Mouse (Mus musculus) spleen, embryonic (tissue): ENCODE data around the gene Vnn3.

Source experiments
- CTCF ChIA-PET: fragments of 350-600 bp; sonication (Branson Sonifier 250); formaldehyde crosslinking; loops from one replicate; lab custom pipeline; 2022; lab: Charles Lee

The Vnn3 gene

GRCm38 (mm10) chr10:23851228-23851912 is at the start of gene Vnn3:
TSS of gene Vnn3 (plus strand) at chr10:23851462.
- CTCF ChIA-PET: no interaction called here

- CTCF ChIA-PET: no interaction called here
Measured at GRCm38 (mm10) chr10:23802911-23803310, 48.4 kb upstream of the Vnn3 start.

GRCm38 (mm10) chr10:23804665-23805064 is 46.6 kb upstream of the Vnn3 start:
- CTCF ChIA-PET: no interaction called here

GRCm38 (mm10) chr10:23806201-23806600 is 45.1 kb upstream of the Vnn3 start:
- CTCF ChIA-PET: no interaction called here

- CTCF ChIA-PET: interaction anchor here (0.6 to 0.7 kb wide), 2 partner anchors 521 to 1214 kb away, joined by 3 to 5 read pairs; no protein-coding TSS in a partner anchor
Measured at GRCm38 (mm10) chr10:23811635-23812437, 39.4 kb upstream of the Vnn3 start.

- CTCF ChIA-PET: interaction anchor here (0.6 to 0.7 kb wide), 3 partner anchors 320 to 1472 kb away, joined by 5 to 10 read pairs (median 6); no protein-coding TSS in a partner anchor
Measured at GRCm38 (mm10) chr10:23812438-23812759, 38.9 kb upstream of the Vnn3 start.

- CTCF ChIA-PET: interaction anchor here (0.7 kb wide), 2 partner anchors 319 to 1471 kb away, joined by 6 to 10 read pairs; no protein-coding TSS in a partner anchor
Measured at GRCm38 (mm10) chr10:23812852-23813766, 38.2 kb upstream of the Vnn3 start.

GRCm38 (mm10) chr10:23815168-23815567 is 36.1 kb upstream of the Vnn3 start:
- CTCF ChIA-PET: interaction anchor here (0.7 to 1.0 kb wide), 2 partner anchors 312 to 481 kb away, joined by 5 to 8 read pairs; no protein-coding TSS in a partner anchor

- CTCF ChIA-PET: interaction anchor here (0.6 to 1.0 kb wide), 2 partner anchors 16 to 311 kb away, joined by 3 to 8 read pairs; no protein-coding TSS in a partner anchor
Measured at GRCm38 (mm10) chr10:23816241-23816640, 35.0 kb upstream of the Vnn3 start.

GRCm38 (mm10) chr10:23826516-23826915 is 24.7 kb upstream of the Vnn3 start:
- CTCF ChIA-PET: interaction anchor here (0.5 kb wide), 1 partner anchor 82 kb away, joined by 4 read pairs; no protein-coding TSS in a partner anchor

- CTCF ChIA-PET: no interaction called here
Measured at GRCm38 (mm10) chr10:23836003-23836964, 15.0 kb upstream of the Vnn3 start.

GRCm38 (mm10) chr10:23837115-23837514 is 14.1 kb upstream of the Vnn3 start:
- CTCF ChIA-PET: no interaction called here

GRCm38 (mm10) chr10:23838910-23839309 is 12.4 kb upstream of the Vnn3 start:
- CTCF ChIA-PET: no interaction called here

GRCm38 (mm10) chr10:23839368-23839767 is 11.9 kb upstream of the Vnn3 start:
- CTCF ChIA-PET: no interaction called here

GRCm38 (mm10) chr10:23840496-23840895 is 10.8 kb upstream of the Vnn3 start:
- CTCF ChIA-PET: no interaction called here

GRCm38 (mm10) chr10:23852096-23852495 is 834 bp downstream of the Vnn3 start:
- CTCF ChIA-PET: no interaction called here

GRCm38 (mm10) chr10:23864362-23865312 is 13.4 kb downstream of the Vnn3 start:
- CTCF ChIA-PET: no interaction called here

- CTCF ChIA-PET: no interaction called here
Measured at GRCm38 (mm10) chr10:23880695-23881094, 29.4 kb downstream of the Vnn3 start.

GRCm38 (mm10) chr10:23884910-23885309 is 33.6 kb downstream of the Vnn3 start:
- CTCF ChIA-PET: interaction anchor here (0.7 kb wide), 1 partner anchor 1339 kb away, joined by 4 read pairs; no protein-coding TSS in a partner anchor
